Mouse (Mus musculus) adrenal gland, adult 18-20 months (tissue): ENCODE measurements around the gene Dgkh. TPM values are rescaled to one million over a fixed set of nuclear protein-coding genes. Genes with fewer than 3 reads are reported as not detected.

Source experiments
- DNase-seq, 2 experiments: peaks; one replicate each; pipeline ENCODE4 v3.0.0; 2021 to 2022; ENCODE audit warnings: low spot score in 2 of 2
- total RNA-seq, 2 experiments: library from RNA; stranded (reverse); gene quantifications; 1 replicate in 1 of 2; 2 replicates in 1 of 2; pipeline ENCODE4 v1.2.3; 2021

The Dgkh gene
- total RNA-seq, 2 experiments from 2014 or later = 7.5 to 10.8 TPM

- no peak for DNase-seq
These were observed 54.6 kb downstream of the Dgkh start for GRCm38 (mm10) chr14:78677852-78678588.

DNA sequence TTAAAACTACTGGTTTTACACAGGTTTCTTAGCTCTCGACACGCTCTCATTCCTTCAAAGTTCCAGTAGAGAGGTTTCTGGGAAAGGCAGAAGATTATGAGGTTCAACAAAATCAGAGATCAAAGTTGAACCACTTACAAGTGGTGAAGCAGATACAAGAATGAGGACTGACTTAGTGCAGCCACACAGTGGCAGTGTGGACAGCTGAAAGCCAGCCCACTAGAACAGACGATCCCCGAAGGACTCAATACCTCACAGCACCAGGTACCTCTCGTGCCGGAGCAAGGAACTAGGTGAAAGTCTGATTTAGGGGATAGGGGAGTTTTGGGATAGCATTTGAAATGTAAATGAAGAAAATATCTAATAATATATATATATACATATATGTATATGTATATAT, 56.1 kb downstream of the Dgkh start:
- DNase-seq = no peak

DNA sequence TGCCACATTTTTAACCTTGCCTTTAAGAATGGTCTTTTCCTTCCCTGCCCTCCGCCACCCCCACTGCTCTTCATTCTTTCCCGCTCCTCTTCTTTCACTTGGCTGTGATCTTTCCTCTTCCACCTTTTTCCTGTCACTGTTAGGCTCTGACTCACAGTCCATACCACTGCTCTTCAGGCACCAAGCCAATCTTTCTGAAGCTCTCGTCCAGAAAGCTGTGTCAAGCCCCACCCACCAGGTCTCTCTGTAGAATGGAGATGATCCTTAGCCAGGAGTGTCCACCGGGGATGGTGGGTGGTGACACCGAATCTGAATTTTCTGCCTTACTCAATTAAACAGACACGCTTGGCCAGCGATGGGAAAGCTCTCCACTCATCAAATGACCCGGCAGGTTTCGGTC, 58.0 kb downstream of the Dgkh start:
- no peak for DNase-seq

- no peak for DNase-seq
These were observed 62.6 kb downstream of the Dgkh start for GRCm38 (mm10) chr14:78669986-78670385.

DNA sequence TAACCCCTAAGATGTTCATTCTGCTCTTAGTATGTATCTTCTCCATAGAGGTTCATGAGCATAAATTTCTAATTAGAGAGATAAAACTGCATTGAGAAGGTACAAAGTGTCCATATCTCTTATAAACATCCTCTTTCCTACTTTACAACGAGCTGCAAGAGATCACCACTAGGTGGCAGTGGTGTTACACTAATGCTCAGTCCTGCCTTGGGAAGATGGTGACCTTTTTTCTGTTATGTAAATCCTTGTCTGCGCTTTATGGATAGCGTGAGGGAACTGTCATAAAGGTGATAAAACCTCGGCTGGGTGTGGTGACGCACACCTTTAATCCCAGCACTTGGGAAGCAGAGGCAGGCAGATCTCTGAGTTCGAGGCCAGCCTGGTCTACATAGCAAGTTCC, 64.3 kb downstream of the Dgkh start:
- DNase-seq = peak; percentile 68 to 77

- DNase-seq = no peak
These were observed 64.8 kb downstream of the Dgkh start for GRCm38 (mm10) chr14:78667763-78668162.

DNA sequence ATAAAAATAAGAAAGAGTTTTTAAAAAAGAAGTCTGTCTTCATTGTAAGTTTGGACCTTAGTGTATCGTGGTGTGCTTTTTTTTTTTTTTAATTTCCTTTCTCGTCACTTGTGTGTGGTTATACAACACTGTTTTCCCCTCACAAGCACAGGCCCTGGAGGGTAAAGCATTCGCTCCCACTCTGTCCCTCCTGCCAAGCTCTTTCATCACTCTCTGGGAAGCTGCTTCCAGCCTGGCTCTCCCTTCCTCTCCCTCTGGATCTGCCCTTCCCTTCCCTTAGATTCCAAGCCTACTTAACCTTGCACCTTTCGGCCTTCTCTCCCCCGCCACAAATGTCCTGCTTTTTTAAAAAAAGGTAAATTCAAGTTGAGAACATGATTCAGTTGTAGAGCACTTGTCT, 69.9 kb downstream of the Dgkh start:
- no peak for DNase-seq

GRCm38 (mm10) chr14:78661462-78661861, 71.1 kb downstream of the Dgkh start:
- DNase-seq = no peak

GRCm38 (mm10) chr14:78658697-78659096, 73.9 kb downstream of the Dgkh start:
- no peak for DNase-seq

GRCm38 (mm10) chr14:78656832-78657626, 75.5 kb downstream of the Dgkh start:
- DNase-seq = no peak

DNA sequence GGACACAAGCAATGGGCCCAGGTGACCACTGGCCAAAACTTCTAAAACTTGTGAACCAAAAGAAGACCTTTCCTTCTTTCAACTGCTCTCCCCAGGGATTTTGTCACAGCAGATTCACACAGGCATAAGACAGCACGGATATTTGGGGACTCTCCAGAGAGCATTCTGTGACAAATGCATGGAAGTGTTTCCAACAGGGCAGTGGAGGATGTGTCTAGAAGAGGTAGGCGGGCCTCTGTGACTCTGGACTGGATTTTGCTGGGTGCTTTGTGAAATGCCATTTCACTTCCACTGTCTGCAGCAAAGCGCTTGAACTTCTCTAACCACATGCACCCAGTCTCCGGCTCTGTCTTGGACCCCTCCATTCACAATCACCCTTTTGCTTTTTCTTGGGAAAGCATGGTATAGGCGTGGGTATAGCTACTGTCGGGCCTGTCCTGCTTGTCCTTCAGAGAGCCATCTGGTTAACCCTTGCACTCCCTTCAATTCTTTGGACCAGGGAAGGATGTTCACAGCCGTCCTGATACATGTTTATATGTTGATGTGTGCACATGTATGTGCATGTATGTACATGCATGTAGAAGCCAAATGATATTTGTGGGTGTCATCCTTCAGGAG, 77.5 kb downstream of the Dgkh start:
- no peak for DNase-seq

- DNase-seq = no peak
These were observed 78.4 kb downstream of the Dgkh start for GRCm38 (mm10) chr14:78654196-78654595.

GRCm38 (mm10) chr14:78653333-78653732, 79.2 kb downstream of the Dgkh start:
- DNase-seq = no peak

DNA sequence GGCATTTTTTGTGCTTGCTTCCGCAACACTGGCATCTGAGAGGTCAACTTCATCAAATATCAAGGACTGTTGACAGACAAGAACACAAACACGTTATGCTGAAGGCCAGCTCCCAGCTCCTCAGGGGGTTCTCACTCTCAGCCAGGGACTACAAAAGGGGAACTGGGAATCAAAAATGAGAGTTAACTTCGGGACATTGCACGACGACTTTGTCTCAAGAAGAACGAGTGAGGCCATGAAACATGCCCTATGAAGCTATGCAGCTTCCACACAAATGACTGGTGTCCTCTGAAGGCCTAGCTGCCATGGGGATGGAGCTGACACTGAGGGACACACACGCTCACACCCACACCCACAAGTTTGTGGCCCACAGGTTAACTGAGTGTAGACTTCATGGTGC, 80.9 kb downstream of the Dgkh start:
- no peak for DNase-seq

GRCm38 (mm10) chr14:78650379-78651095, 82.0 kb downstream of the Dgkh start:
- no peak for DNase-seq

DNA sequence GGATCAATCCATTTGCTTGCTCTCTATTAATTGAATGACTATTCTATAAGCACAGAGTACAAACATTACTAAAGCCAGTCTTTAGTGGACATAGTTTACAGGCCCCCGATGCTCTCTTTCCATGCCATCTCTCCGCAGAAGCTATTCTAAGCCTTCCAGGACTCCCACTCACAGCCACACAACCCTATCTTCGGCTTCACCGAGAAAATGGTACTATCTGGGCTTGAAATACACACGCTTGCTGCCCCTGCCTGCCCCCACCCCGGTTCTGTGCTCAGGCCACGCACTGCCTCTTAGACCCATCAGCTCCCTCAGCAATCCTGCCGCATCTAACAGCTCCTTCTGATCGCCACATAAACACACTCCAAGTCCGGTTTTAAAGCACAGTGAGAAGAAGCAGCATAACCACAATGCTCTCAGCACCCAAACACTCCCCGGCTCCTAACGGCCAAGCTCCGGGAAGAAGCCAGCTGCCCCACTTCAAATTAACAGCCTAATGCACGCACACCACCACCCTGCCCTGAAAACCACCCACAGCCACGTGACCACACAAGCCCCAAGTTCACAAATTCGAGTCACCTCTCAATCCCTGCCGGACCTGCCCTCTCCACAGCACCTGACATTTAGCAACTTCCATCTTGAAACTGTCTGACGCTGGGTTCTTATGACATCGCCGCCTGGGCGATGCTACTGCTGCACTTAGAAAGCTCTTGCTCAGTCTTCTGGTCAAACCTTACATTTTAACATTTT, 82.9 kb downstream of the Dgkh start:
- no peak for DNase-seq

DNA sequence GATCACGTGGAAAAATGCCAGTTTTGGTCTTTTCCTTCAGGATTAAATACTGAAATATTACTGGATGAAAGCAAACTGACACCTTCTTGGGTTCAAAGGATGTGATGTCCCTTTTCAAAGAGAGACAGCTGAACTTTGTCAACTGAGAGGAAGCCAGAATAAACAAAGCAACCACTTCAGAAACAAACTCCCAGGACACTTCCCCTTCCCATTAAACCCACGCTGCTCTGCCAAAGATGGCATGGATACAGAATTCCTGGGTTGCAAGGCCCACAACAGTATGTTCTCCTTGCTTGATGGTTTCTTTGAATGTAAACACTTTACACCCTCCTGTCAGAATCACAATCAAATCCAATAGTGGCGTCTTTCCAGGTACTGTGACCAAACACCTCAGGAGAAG, 87.0 kb downstream of the Dgkh start:
- DNase-seq = no peak

- no peak for DNase-seq
These were observed 91.3 kb downstream of the Dgkh start for GRCm38 (mm10) chr14:78641314-78641713.

- DNase-seq = no peak
These were observed 92.9 kb downstream of the Dgkh start for GRCm38 (mm10) chr14:78639691-78640090.

- no peak for DNase-seq
These were observed 96.8 kb downstream of the Dgkh start for GRCm38 (mm10) chr14:78635612-78636400.
